Mouse (Mus musculus) midbrain, embryonic 16.5 days (tissue): ENCODE results near the gene Scg3. TPM values are rescaled to one million over a fixed set of nuclear protein-coding genes. Genes with fewer than 3 reads are reported as not detected.
"Not testable (repeated sequence)": the region's sequence is repeated elsewhere in the genome, so short reads cannot be mapped to it uniquely, and the experiment has no call there.

Experiments
- ATAC-seq: fragments of 200-750 bp; cut with Nextera tagmentation; 2 replicates; pipeline ENCODE4 v1.8.0; 2017; ENCODE audit warnings: moderate TSS enrichment
- H3K27ac ChIP-seq: fragments of 300-500 bp; sonication (generic); 2 replicates; pipeline ENCODE4 v1.5.1; 2014; ENCODE audit warnings: mild to moderate bottlenecking, low read length, mixed read lengths
- H3K27me3 ChIP-seq: fragments of 300-500 bp; sonication (generic); 2 replicates; pipeline ENCODE4 v1.6.1; 2014; ENCODE audit warnings: low read depth, low read length, mixed read lengths; ENCODE audit not compliant: control insufficient read depth, insufficient read depth
- H3K36me3 ChIP-seq: fragments of 300-500 bp; sonication (generic); 2 replicates; pipeline ENCODE4 v1.6.1; 2014; ENCODE audit warnings: mild to moderate bottlenecking, low read length, moderate library complexity, mixed read lengths; ENCODE audit not compliant: control insufficient read depth, insufficient read depth
- H3K4me1 ChIP-seq: fragments of 300-500 bp; sonication (generic); 2 replicates; pipeline ENCODE4 v1.6.1; 2014; ENCODE audit warnings: mild to moderate bottlenecking, low read length, mixed read lengths; ENCODE audit not compliant: control insufficient read depth, insufficient read depth
- H3K4me2 ChIP-seq: fragments of 300-500 bp; sonication (generic); 2 replicates; pipeline ENCODE4 v1.6.1; 2014; ENCODE audit warnings: mild to moderate bottlenecking, low read length, mixed read lengths
- H3K4me3 ChIP-seq: fragments of 300-500 bp; sonication (generic); 2 replicates; pipeline ENCODE4 v1.5.1; 2014; ENCODE audit warnings: low read depth, mild to moderate bottlenecking, low read length, moderate library complexity, mixed read lengths
- H3K9ac ChIP-seq: fragments of 300-500 bp; sonication (generic); 2 replicates; pipeline ENCODE4 v1.6.1; 2014; ENCODE audit warnings: low read depth, low read length, mixed read lengths
- H3K9me3 ChIP-seq: fragments of 300-500 bp; sonication (generic); replicated peaks from 2 replicates; pipeline ENCODE4 v1.6.1; 2014; ENCODE audit warnings: mild to moderate bottlenecking, low read length, mixed read lengths; ENCODE audit not compliant: control insufficient read depth, poor library complexity, severe bottlenecking
- WGBS: fragments of 180-500 bp; shearing (Covaris S2); extraction: QIAGEN DNeasy Blood & Tissue Kit; methylation state at CpG from one replicate; pipeline ENCODE4 v1.1.7; 2014; 5-methylcytosine and 5-hydroxymethylcytosine counted together
- polyA plus RNA-seq: library from polyadenylated mRNA; unstranded; fragments of >200 nt; fragmentation: Nextera tagmentation; extraction: Ambion mirVana; gene quantifications from 2 replicates; pipeline ENCODE4 v1.2.1, GENCODE M21; 2015

Gene Scg3
- polyA plus RNA-seq, 1 experiment from 2014 or later: 134 TPM

DNA sequence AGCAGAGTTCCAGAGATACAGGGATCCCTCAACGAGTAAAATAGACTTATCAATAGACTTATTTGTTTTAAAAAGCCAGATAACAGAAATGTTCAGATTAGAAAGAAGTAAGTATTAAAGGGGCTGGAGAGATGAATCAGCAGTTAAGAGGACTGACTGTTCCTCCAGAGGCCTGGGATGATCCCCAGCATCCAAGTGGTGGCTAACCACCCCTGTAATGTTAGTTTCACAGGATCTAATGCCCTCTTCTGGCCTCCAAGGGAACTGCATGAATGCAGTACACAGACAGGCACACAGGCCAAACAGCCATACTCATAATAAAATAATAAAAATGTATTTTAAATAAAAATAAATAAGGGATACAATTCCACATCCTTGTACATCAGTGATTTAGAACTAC is 51.0 kb downstream of the Scg3 start:
- H3K4me3 ChIP-seq: no peak overlapping the region
- 16% methylated on average over 1 of the region's 1 CpGs for WGBS
- peak overlapping the region; percentile 53 for H3K27ac ChIP-seq
- peaks cover 4% of the 10 kb centered on the region; the same call in 1 of the 2 replicates for H3K4me1 ChIP-seq
- H3K27me3 ChIP-seq: no peaks in the 10 kb centered on the region
- ATAC-seq: peak; percentile 36; the same call in 1 of the 2 replicates
- H3K4me2 ChIP-seq: no peak overlapping the region
- H3K9ac ChIP-seq: no peak overlapping the region
- no peaks in the 10 kb centered on the region for H3K9me3 ChIP-seq
- peaks cover 7% of the 10 kb centered on the region; the same call in 1 of the 2 replicates for H3K36me3 ChIP-seq

DNA sequence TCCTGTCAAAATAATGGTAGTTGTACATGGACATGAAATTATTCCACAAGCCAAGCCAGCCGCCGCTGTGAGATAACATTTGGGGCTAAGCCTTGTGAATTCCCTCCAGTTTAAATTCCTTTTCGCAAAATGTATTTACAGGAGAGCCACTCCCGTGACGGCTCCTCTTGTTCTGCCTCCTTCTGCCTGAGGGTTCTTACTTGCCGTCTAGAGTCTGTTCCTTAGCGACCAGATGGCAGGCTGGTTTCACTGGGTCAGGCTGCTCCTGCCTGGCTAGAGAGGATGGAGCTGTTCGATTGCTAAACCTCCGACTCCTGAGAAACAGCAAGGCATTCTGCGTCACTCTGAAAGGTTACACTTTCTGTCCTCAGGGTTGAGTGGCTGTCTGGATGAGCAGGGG is 51.7 kb downstream of the Scg3 start:
- H3K4me1 ChIP-seq: peaks cover 4% of the 10 kb centered on the region; the same call in 1 of the 2 replicates
- H3K9me3 ChIP-seq: no peaks in the 10 kb centered on the region
- H3K36me3 ChIP-seq: peaks cover 4% of the 10 kb centered on the region; the same call in 1 of the 2 replicates
- no peaks in the 10 kb centered on the region for H3K27me3 ChIP-seq
- H3K9ac ChIP-seq: 0 out of 2 replicates have a peak overlapping the region, but pooled peaks have one; percentile 25
- peak overlapping the region; percentile 53 for H3K27ac ChIP-seq
- no peak overlapping the region for H3K4me3 ChIP-seq
- H3K4me2 ChIP-seq: no peak overlapping the region
- 37% methylated on average over 10 of the region's 10 CpGs for WGBS
- peak; percentile 43; the same call in 1 of the 2 replicates for ATAC-seq

GRCm38 (mm10) chr9:75630823-75631454 is 52.9 kb downstream of the Scg3 start:
- peaks cover 4% of the 10 kb centered on the region; the same call in 1 of the 2 replicates for H3K4me1 ChIP-seq
- WGBS: 83% methylated on average over 8 of the region's 8 CpGs
- H3K4me2 ChIP-seq: no peak overlapping the region
- H3K4me3 ChIP-seq: no peak overlapping the region
- H3K27me3 ChIP-seq: no peaks in the 10 kb centered on the region
- H3K36me3 ChIP-seq: peaks cover 4% of the 10 kb centered on the region; the same call in 1 of the 2 replicates
- no peak overlapping the region for H3K9ac ChIP-seq
- H3K9me3 ChIP-seq: no peaks in the 10 kb centered on the region
- no peak for ATAC-seq
- H3K27ac ChIP-seq: no peak overlapping the region

GRCm38 (mm10) chr9:75626308-75626604 is 57.6 kb downstream of the Scg3 start:
- WGBS: under 1% methylated on average over 14 of the region's 14 CpGs
- no peaks in the 10 kb centered on the region; the same call in 1 of the 2 replicates for H3K27me3 ChIP-seq
- ATAC-seq: no peak
- peak overlapping the region; percentile 96 for H3K9ac ChIP-seq
- H3K4me3 ChIP-seq: peak overlapping the region; percentile 75
- no peaks in the 10 kb centered on the region for H3K9me3 ChIP-seq
- H3K36me3 ChIP-seq: no peaks in the 10 kb centered on the region
- peak overlapping the region; percentile 87 for H3K4me2 ChIP-seq
- H3K27ac ChIP-seq: peak overlapping the region; percentile 97
- peaks cover 5% of the 10 kb centered on the region; the same call in 1 of the 2 replicates for H3K4me1 ChIP-seq

DNA sequence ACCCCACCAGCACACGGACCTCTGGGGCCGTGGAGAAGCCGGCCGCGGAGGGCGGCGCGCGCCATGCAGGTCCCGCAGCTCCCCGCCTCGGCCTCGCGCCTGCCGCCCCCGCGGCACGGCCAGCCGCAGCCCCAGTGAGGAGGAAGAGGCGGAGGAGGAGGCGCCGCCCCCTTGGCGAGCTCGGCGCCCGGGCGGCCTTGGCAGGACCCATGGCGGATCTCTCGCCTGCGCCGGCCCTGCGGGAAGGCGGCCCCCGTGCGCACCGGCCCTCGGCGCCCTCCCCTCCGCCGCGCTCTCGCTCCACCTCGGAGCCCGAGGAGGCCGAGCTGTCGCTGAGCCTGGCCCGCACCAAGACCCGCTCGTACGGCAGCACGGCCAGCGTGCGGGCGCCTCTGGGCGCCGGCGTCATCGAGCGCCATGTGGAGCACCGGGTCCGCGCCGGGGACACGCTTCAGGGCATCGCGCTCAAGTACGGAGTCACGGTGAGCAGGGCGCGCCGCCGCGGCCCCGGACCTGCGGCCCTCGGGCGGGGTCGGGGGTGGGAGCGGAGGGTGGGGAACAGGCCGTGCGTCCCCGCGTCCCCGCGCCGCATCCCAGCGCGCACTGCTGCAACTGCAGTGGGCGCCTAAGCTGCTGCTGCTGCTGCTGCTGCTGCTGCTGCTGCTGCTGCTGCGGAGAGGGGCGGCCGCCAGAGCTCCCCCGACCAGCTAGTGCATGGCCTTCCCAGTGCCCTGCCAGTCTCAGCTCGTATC is 58.1 kb downstream of the Scg3 start, which contains the start of gene Lysmd2:
TSS of gene Lysmd2 (plus strand) at position 186 of the 752 bp plus-strand sequence.
- under 1% methylated on average over 70 of the region's 94 CpGs for WGBS

GRCm38 (mm10) chr9:75624983-75625555 is 58.8 kb downstream of the Scg3 start:
- peak; percentile 43 for ATAC-seq

More for the DNA sequence above, 58.1 kb downstream of the Scg3 start, which contains the start of gene Lysmd2:
- ATAC-seq: peak; percentile 88
- Histone ChIP-seq H3K4me1 (peaks cover 5% of the 10 kb centered on the region; the same call in 1 of the 2 replicates), H3K36me3 (no peaks in the 10 kb centered on the region), H3K9me3 (no peaks in the 10 kb centered on the region), H3K27ac (peak within 1 kb of the TSS; percentile 97), H3K9ac (peak within 1 kb of the TSS; percentile 96), H3K4me3 (peak within 1 kb of the TSS; percentile 75), H3K27me3 (no peaks in the 10 kb centered on the region; the same call in 1 of the 2 replicates), H3K4me2 (peak within 1 kb of the TSS; percentile 87)

GRCm38 (mm10) chr9:75621428-75621827 is 62.4 kb downstream of the Scg3 start:
- Histone ChIP-seq H3K36me3 (no peaks in the 10 kb centered on the region), H3K4me3 (no peak overlapping the region), H3K4me1 (peaks cover 5% of the 10 kb centered on the region; the same call in 1 of the 2 replicates), H3K9ac (no peak overlapping the region), H3K27ac (no peak overlapping the region), H3K9me3 (no peaks in the 10 kb centered on the region), H3K4me2 (no peak overlapping the region), H3K27me3 (no peaks in the 10 kb centered on the region; the same call in 1 of the 2 replicates)
- ATAC-seq: no peak
- 91% methylated on average over 3 of the region's 3 CpGs for WGBS

More at GRCm38 (mm10) chr9:75624983-75625555, 58.8 kb downstream of the Scg3 start:
- peak overlapping the region; percentile 87 for H3K4me2 ChIP-seq
- WGBS: 13% methylated on average over 18 of the region's 18 CpGs
- peaks cover 5% of the 10 kb centered on the region; the same call in 1 of the 2 replicates for H3K4me1 ChIP-seq
- H3K9me3 ChIP-seq: no peaks in the 10 kb centered on the region
- H3K27ac ChIP-seq: peak overlapping the region; percentile 97
- H3K9ac ChIP-seq: peak overlapping the region; percentile 96
- H3K27me3 ChIP-seq: no peaks in the 10 kb centered on the region; the same call in 1 of the 2 replicates
- peak overlapping the region; percentile 75 for H3K4me3 ChIP-seq
- no peaks in the 10 kb centered on the region for H3K36me3 ChIP-seq

- H3K4me3 ChIP-seq, H3K36me3 ChIP-seq, H3K27me3 ChIP-seq, ATAC-seq, H3K9me3 ChIP-seq, H3K27ac ChIP-seq, H3K4me1 ChIP-seq, H3K9ac ChIP-seq, H3K4me2 ChIP-seq: not testable (repeated sequence)
- 91% methylated on average over 2 of the region's 2 CpGs for WGBS
These were observed 64.1 kb downstream of the Scg3 start for GRCm38 (mm10) chr9:75619761-75620160.
